Mouse (Mus musculus): Measurements from ENCODE around the gene Magoh. TPM values are rescaled to one million over a fixed set of nuclear protein-coding genes. Genes with fewer than 3 reads are reported as not detected.

Gene Magoh
- total and polyA plus RNA-seq, 2 experiments: 28.5 to 46.1 TPM

DNA sequence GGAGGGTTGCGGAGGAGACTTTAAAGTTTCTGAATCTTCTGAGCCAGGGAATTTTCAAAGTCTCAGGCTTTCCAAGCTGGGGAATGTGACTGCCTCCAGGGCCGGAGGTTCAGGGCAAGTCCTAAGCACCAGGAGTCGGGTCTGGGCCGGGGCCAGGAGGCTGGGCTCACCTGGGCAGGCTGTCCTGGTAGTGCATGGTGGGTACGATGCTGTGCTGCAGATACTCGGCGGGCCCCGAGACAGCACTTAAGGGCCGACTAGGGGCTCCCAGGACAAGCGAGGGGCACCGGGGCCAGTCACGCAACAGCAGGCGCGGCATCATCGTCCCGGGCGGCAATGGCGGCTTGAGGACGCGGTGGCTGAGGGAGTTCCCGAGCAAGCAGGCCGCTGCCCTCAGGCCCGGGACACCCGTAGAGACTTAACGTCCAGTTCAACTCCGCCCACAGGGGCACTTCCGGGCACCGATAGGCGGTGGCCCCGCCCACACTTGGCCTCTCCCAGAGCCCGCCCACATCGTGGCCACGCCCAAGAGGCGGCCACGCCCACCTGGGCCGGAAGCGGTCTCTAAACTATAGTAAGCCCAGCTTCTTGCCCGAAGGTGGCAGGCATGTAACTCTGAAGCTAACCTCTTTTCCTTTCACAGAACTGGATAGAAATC lies 43.7 kb downstream of the Magoh start, which contains the start of gene Cpt2:
Gene Cpt2, minus strand, starts transcription at position 466 of the 658 bp plus-strand sequence.
- under 1% methylated on average over 38 of the region's 38 CpGs for WGBS

DNA sequence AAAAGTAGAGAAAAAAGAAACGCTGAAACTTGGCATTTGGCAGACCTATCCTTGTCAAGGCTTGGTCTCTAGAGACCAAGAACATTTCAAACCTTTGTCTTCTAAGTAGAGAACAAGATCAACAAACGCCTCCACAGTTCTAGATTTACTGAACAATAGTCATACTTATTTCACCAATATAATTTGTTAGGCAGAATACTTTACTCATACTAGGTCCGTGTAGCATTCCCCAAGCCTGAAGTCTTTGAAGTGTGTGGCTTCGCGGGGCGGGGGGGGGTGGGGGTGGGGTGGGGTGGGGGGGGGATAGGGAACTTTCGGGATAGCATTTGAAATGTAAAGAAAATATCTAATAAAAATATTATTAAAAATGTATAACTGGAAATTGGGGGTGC lies 44.2 kb downstream of the Magoh start:
- no peak overlapping the region for H3K27ac ChIP-seq (replicated peaks; ENCODE audit: insufficient read depth, low read depth, low read length)
- H3K79me2 ChIP-seq (ENCODE audit: control insufficient read depth, insufficient read depth, low read length): peaks cover 30% of the 10 kb centered on the region; the same call in 1 of the 2 replicates
- peaks cover 9% of the 10 kb centered on the region for H3K4me1 ChIP-seq (ENCODE audit: control insufficient read depth, insufficient read depth, low read length)
- TF ChIP-seq CTCF (IDR thresholded peaks at IDR 0.05; ENCODE audit: low read depth, low read length): no peak
- TF ChIP-seq POLR2A (IDR thresholded peaks at IDR 0.05; ENCODE audit: extremely low read depth, insufficient read depth, low read length): no peak
- no peak overlapping the region for H3K9ac ChIP-seq (ENCODE audit: low read depth, low read length)
- 38% methylated on average over 7 of the region's 7 CpGs for WGBS
- H3K27me3 ChIP-seq (ENCODE audit: control insufficient read depth, insufficient read depth, low read length): no peaks in the 10 kb centered on the region
- H3K4me3 ChIP-seq (ENCODE audit: insufficient read depth, low read depth, low read length): peak overlapping the region; percentile 98; the same call in 1 of the 2 replicates
- no peak for DNase-seq (ENCODE audit: extremely low read depth, low read depth, low spot score)
- H3K36me3 ChIP-seq (ENCODE audit: control insufficient read depth, insufficient read depth, low read length): peaks cover 6% of the 10 kb centered on the region

More for the DNA sequence above, 43.7 kb downstream of the Magoh start, which contains the start of gene Cpt2:
- peak; percentile 90 for DNase-seq (ENCODE audit: extremely low read depth, low read depth, low spot score)
- H3K36me3 ChIP-seq (ENCODE audit: control insufficient read depth, insufficient read depth, low read length): peaks cover 6% of the 10 kb centered on the region
- peak within 1 kb of the TSS; percentile 99 for H3K9ac ChIP-seq (ENCODE audit: low read depth, low read length)
- H3K4me3 ChIP-seq (ENCODE audit: insufficient read depth, low read depth, low read length): peak within 1 kb of the TSS; percentile 98
- H3K27me3 ChIP-seq (ENCODE audit: control insufficient read depth, insufficient read depth, low read length): no peaks in the 10 kb centered on the region
- TF ChIP-seq POLR2A (IDR thresholded peaks at IDR 0.05; ENCODE audit: extremely low read depth, insufficient read depth, low read length): peak; percentile 98
- TF ChIP-seq CTCF (IDR thresholded peaks at IDR 0.05; ENCODE audit: low read depth, low read length): peak; percentile 27; the same call in 1 of the 2 replicates
- H3K27ac ChIP-seq (replicated peaks; ENCODE audit: insufficient read depth, low read depth, low read length): peak within 1 kb of the TSS; percentile 99
- peaks cover 32% of the 10 kb centered on the region; the same call in 1 of the 2 replicates for H3K79me2 ChIP-seq (ENCODE audit: control insufficient read depth, insufficient read depth, low read length)
- H3K4me1 ChIP-seq (ENCODE audit: control insufficient read depth, insufficient read depth, low read length): peaks cover 9% of the 10 kb centered on the region

DNA sequence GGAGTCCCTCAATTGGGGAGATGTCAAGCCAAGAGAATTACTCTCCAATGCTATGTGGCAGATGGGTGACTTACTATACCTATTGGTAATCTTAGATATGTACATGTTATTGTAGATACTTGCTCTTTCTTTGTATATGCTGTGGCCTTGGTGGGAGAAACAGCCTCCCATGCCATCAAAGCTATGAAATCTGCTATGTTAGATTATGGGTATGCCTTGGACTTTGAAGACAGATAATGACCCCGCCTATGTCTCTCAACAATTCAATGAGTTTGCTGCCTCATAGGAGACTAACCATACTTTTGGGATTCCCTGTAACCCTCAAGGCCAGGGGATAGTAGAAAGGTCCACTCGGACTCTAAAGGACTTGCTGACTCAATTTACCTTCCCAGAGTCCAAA lies 48.7 kb downstream of the Magoh start:
- no peak for TF ChIP-seq POLR2A (IDR thresholded peaks at IDR 0.05; ENCODE audit: extremely low read depth, insufficient read depth, low read length)
- no peak for DNase-seq (ENCODE audit: extremely low read depth, low read depth, low spot score)

DNA sequence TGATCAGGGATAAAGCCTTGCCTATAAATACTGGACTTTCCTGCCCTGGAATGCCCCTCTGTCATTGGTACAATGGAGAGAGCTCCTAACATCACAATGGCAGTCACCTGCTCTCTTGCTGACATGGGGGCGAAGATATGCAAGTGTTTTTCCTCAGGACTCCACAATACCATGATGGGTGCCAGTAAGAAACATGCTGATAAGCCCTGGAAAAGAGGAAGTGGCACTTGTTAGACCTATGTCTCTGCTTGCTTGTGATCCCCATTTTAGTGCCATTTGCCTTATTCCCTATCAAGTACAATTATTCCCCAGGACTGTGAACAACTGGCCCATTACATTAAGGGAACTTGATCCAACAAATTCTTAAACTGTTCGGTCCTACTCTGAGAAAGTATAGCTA lies 49.2 kb downstream of the Magoh start:
- no peak for DNase-seq (ENCODE audit: extremely low read depth, low read depth, low spot score)
- no peak overlapping the region; the same call in 1 of the 2 replicates for H3K9ac ChIP-seq (ENCODE audit: low read depth, low read length)
- no peak for TF ChIP-seq POLR2A (IDR thresholded peaks at IDR 0.05; ENCODE audit: extremely low read depth, insufficient read depth, low read length)
- TF ChIP-seq CTCF (IDR thresholded peaks at IDR 0.05; ENCODE audit: low read depth, low read length): no peak
- no peak overlapping the region for H3K4me3 ChIP-seq (ENCODE audit: insufficient read depth, low read depth, low read length)
- 94% methylated on average over 2 of the region's 2 CpGs for WGBS
- no peaks in the 10 kb centered on the region for H3K4me1 ChIP-seq (ENCODE audit: control insufficient read depth, insufficient read depth, low read length)
- H3K27ac ChIP-seq (replicated peaks; ENCODE audit: insufficient read depth, low read depth, low read length): no peak overlapping the region
- no peaks in the 10 kb centered on the region for H3K79me2 ChIP-seq (ENCODE audit: control insufficient read depth, insufficient read depth, low read length)
- no peaks in the 10 kb centered on the region for H3K27me3 ChIP-seq (ENCODE audit: control insufficient read depth, insufficient read depth, low read length)
- H3K36me3 ChIP-seq (ENCODE audit: control insufficient read depth, insufficient read depth, low read length): no peaks in the 10 kb centered on the region

More for the DNA sequence above, 48.7 kb downstream of the Magoh start:
- no peak overlapping the region for H3K9ac ChIP-seq (ENCODE audit: low read depth, low read length)
- no peaks in the 10 kb centered on the region for H3K79me2 ChIP-seq (ENCODE audit: control insufficient read depth, insufficient read depth, low read length)
- H3K27me3 ChIP-seq (ENCODE audit: control insufficient read depth, insufficient read depth, low read length): no peaks in the 10 kb centered on the region
- no peak overlapping the region for H3K4me3 ChIP-seq (ENCODE audit: insufficient read depth, low read depth, low read length)
- no peaks in the 10 kb centered on the region for H3K4me1 ChIP-seq (ENCODE audit: control insufficient read depth, insufficient read depth, low read length)
- H3K27ac ChIP-seq (replicated peaks; ENCODE audit: insufficient read depth, low read depth, low read length): no peak overlapping the region
- WGBS: 92% methylated on average over 2 of the region's 2 CpGs
- H3K36me3 ChIP-seq (ENCODE audit: control insufficient read depth, insufficient read depth, low read length): no peaks in the 10 kb centered on the region

DNA sequence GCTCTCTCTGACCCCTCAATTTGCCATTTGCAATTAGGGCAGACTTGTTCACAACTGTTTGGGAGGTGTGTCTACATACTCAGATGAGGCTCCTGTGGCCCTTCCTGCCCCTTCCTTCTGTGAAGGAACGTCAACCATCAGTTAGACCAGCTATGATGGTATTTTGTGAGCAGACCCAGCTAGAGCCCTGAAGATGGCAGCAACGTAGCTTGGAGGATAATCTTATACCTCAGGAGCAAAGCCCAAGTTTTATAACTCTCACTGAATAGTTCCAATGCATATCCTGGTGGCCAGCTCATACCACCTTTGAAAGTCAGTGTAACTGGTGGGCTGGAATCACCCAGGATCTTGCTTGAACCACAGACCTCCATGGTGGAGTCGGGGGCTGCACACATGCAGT lies 51.9 kb downstream of the Magoh start:
- no peaks in the 10 kb centered on the region for H3K79me2 ChIP-seq (ENCODE audit: control insufficient read depth, insufficient read depth, low read length)
- no peaks in the 10 kb centered on the region for H3K36me3 ChIP-seq (ENCODE audit: control insufficient read depth, insufficient read depth, low read length)
- TF ChIP-seq CTCF (IDR thresholded peaks at IDR 0.05; ENCODE audit: low read depth, low read length): no peak
- TF ChIP-seq POLR2A (IDR thresholded peaks at IDR 0.05; ENCODE audit: extremely low read depth, insufficient read depth, low read length): no peak
- WGBS: 89% methylated on average over 3 of the region's 3 CpGs
- no peak overlapping the region for H3K9ac ChIP-seq (ENCODE audit: low read depth, low read length)
- no peak for DNase-seq (ENCODE audit: extremely low read depth, low read depth, low spot score)
- H3K4me3 ChIP-seq (ENCODE audit: insufficient read depth, low read depth, low read length): no peak overlapping the region
- H3K27ac ChIP-seq (replicated peaks; ENCODE audit: insufficient read depth, low read depth, low read length): no peak overlapping the region
- H3K4me1 ChIP-seq (ENCODE audit: control insufficient read depth, insufficient read depth, low read length): no peaks in the 10 kb centered on the region
- no peaks in the 10 kb centered on the region for H3K27me3 ChIP-seq (ENCODE audit: control insufficient read depth, insufficient read depth, low read length)

DNA sequence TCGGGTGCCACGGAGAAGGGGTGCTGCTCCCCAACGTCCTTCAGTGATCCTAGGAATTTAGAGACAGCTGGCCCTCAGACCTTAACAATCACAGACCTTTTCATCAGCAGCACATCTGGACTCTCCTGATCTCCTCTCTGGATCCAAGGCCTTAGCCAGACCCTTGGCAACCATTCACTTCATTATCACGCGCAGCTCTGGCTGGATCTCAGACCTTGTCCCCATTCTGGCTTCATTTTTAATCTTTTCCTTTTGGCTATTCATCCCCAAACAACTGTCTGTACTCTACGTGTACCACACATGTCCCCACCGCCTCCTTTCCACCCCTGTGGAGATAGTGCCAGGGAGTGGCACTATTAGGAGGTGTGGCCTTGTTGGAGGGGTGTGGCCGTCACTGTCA lies 53.7 kb downstream of the Magoh start:
- no peak overlapping the region for H3K4me3 ChIP-seq (ENCODE audit: insufficient read depth, low read depth, low read length)
- no peaks in the 10 kb centered on the region for H3K27me3 ChIP-seq (ENCODE audit: control insufficient read depth, insufficient read depth, low read length)
- H3K36me3 ChIP-seq (ENCODE audit: control insufficient read depth, insufficient read depth, low read length): no peaks in the 10 kb centered on the region
- DNase-seq (ENCODE audit: extremely low read depth, low read depth, low spot score): no peak
- H3K79me2 ChIP-seq (ENCODE audit: control insufficient read depth, insufficient read depth, low read length): no peaks in the 10 kb centered on the region
- no peaks in the 10 kb centered on the region for H3K4me1 ChIP-seq (ENCODE audit: control insufficient read depth, insufficient read depth, low read length)
- 81% methylated on average over 8 of the region's 8 CpGs for WGBS
- H3K9ac ChIP-seq (ENCODE audit: low read depth, low read length): no peak overlapping the region
- TF ChIP-seq CTCF (IDR thresholded peaks at IDR 0.05; ENCODE audit: low read depth, low read length) (no peak), POLR2A (IDR thresholded peaks at IDR 0.05; ENCODE audit: extremely low read depth, insufficient read depth, low read length) (no peak)
- no peak overlapping the region for H3K27ac ChIP-seq (replicated peaks; ENCODE audit: insufficient read depth, low read depth, low read length)

All from liver, adult 2 months (tissue).